Mouse (Mus musculus): ENCODE data around the gene Srxn1.

GRCm38 (mm10) chr2:152102369-152102768 is 2.9 kb upstream of the Srxn1 start:
- TF ChIP-seq POLR2A (IDR thresholded peaks at IDR 0.05; ENCODE audit: control insufficient read depth, extremely low read depth, insufficient read depth, low read length, poor library complexity): no peak
- TF ChIP-seq CTCF (IDR thresholded peaks at IDR 0.05; ENCODE audit: borderline replicate concordance, control insufficient read depth, extremely low read depth, insufficient read depth, low read length, poor library complexity): no peak

Data from thymus, adult 2 months (tissue).